Mouse (Mus musculus): ENCODE results near the gene Mief2.

Gene Mief2

GRCm38 (mm10) chr11:60728260-60728761 is at the start of gene Mief2:
TSS of gene Mief2 (plus strand) at chr11:60728398.
- DNase-seq = peak; percentile 96 to 97

- DNase-seq = no peak
These were observed 32.0 kb upstream of the Mief2 start for GRCm38 (mm10) chr11:60696165-60696564.

- DNase-seq = no peak
These were observed 30.6 kb upstream of the Mief2 start for GRCm38 (mm10) chr11:60697561-60697960.

- DNase-seq = peak; percentile 76 to 87
These were observed 29.2 kb upstream of the Mief2 start for GRCm38 (mm10) chr11:60698806-60699523.

GRCm38 (mm10) chr11:60699524-60700075 is 28.6 kb upstream of the Mief2 start, which contains the start of gene Llgl1:
TSS of gene Llgl1 (plus strand) at chr11:60699723.
- peak; percentile 85 to 88 for DNase-seq

GRCm38 (mm10) chr11:60700320-60701185 is 27.6 kb upstream of the Mief2 start:
- no peak for DNase-seq

- peak in 1 of 2 experiments; percentile 3 for DNase-seq
These were observed 26.6 kb upstream of the Mief2 start for GRCm38 (mm10) chr11:60701611-60702010.

GRCm38 (mm10) chr11:60703131-60703530 is 25.1 kb upstream of the Mief2 start:
- DNase-seq = peak; percentile 62 to 74

- peak in 1 of 2 experiments; percentile 3 for DNase-seq
These were observed 23.9 kb upstream of the Mief2 start for GRCm38 (mm10) chr11:60704023-60704880.

GRCm38 (mm10) chr11:60705255-60705654 is 22.9 kb upstream of the Mief2 start:
- DNase-seq = no peak

GRCm38 (mm10) chr11:60706076-60706475 is 22.1 kb upstream of the Mief2 start:
- peak in 1 of 2 experiments; percentile 3 for DNase-seq

GRCm38 (mm10) chr11:60706696-60707480 is 21.3 kb upstream of the Mief2 start:
- peak in 1 of 2 experiments; percentile 5 for DNase-seq

GRCm38 (mm10) chr11:60707672-60708071 is 20.5 kb upstream of the Mief2 start:
- peak; percentile 94 to 95 for DNase-seq

- DNase-seq = no peak
These were observed 19.6 kb upstream of the Mief2 start for GRCm38 (mm10) chr11:60708631-60709030.

GRCm38 (mm10) chr11:60709481-60710465 is 18.4 kb upstream of the Mief2 start:
- DNase-seq = peak in 1 of 2 experiments; percentile 2

- peak in 1 of 2 experiments; percentile 2 for DNase-seq
These were observed 17.0 kb upstream of the Mief2 start for GRCm38 (mm10) chr11:60711218-60711617.

GRCm38 (mm10) chr11:60712040-60712439 is 16.2 kb upstream of the Mief2 start:
- DNase-seq = no peak

- peak in 1 of 2 experiments; percentile 2 for DNase-seq
These were observed 15.5 kb upstream of the Mief2 start for GRCm38 (mm10) chr11:60712639-60713255.

GRCm38 (mm10) chr11:60715833-60716232 is 12.4 kb upstream of the Mief2 start:
- no peak for DNase-seq
